ENCODE assay signal across 7 mouse cellular contexts in the genomic region with DNA sequence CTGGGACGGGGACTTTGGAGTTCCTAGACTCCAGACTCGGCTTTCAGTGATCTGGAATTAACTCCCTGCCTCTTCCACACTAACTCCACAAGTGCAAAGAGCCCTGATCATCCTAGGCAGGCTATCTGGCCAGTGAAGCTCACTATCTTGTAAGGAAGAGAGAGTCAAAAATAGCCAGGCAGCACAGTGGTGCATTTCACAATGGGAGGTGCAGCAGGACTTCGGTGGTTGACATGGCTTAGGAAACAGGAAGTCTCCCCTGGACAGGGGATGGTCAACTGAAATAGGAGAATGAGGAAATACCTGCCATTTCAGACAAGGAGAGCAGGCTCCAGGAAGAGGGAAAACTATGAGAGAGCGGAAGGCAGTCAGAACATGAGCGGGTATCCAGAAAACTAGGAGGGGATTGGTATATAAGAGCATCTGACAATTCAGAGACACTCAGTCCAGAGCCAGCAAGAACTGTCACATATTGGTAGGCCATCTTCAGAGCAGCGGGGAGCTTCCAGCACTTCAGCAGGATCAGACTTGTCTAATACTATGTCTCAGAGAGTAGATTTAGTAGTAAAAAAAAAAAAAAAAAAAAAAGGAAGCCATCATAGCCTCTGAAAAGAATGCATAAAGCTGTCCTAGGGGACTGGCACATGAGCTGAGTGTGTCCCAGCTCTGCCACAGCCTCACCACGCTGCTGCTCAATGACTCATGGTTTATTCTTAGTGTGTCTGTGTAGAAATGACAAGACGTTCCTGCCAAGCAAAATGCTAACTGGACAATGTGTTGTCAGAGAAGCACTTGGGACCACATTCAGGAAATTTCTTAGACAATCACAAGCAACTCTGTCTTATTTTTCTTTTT.
DNase-seq lines count a peak whose midpoint lies in the region; ATAC-seq lines count a peak whose summit lies in the region.

No protein-coding gene starts in this region.

- no peaks in the 10 kb centered on the region for H3K4me1 ChIP-seq in forebrain, embryonic 13.5 days
- H3K4me1 ChIP-seq in intestine, embryonic 16.5 days (ENCODE audit: control insufficient read depth, insufficient read depth, low read length) = no peaks in the 10 kb centered on the region

- peak; percentile 51 for ATAC-seq in common myeloid progenitor, adult 5-6 weeks (replicated peaks; ENCODE audit: low read depth, poor library complexity, severe bottlenecking)
- no peak for ATAC-seq in forebrain, embryonic 13.5 days
- ATAC-seq in intestine, embryonic 16.5 days = no peak

- H3K27ac ChIP-seq in forebrain, embryonic 13.5 days = no peak overlapping the region
- H3K27ac ChIP-seq in intestine, embryonic 16.5 days (ENCODE audit: low read length) = no peak overlapping the region

- H3K4me3 ChIP-seq in forebrain, embryonic 13.5 days = no peak overlapping the region
- no peak overlapping the region for H3K4me3 ChIP-seq in intestine, embryonic 16.5 days (ENCODE audit: low read length)

- H3K9me3 ChIP-seq in forebrain, embryonic 13.5 days (replicated peaks) = no peaks in the 10 kb centered on the region
- H3K9me3 ChIP-seq in intestine, embryonic 16.5 days (ENCODE audit: control insufficient read depth, low read length) = no peaks in the 10 kb centered on the region

- H3K4me2 ChIP-seq in forebrain, embryonic 13.5 days = no peak overlapping the region
- no peak overlapping the region for H3K4me2 ChIP-seq in intestine, embryonic 16.5 days (ENCODE audit: low read depth, low read length)

- WGBS in forebrain, embryonic 13.5 days = 86% methylated on average over 8 of the region's 8 CpGs
- 82% methylated on average over 8 of the region's 8 CpGs for WGBS in intestine, embryonic 16.5 days

- peak; percentile 16 for DNase-seq in urinary bladder, postnatal 14 days (ENCODE audit: low spot score)
- no peak for DNase-seq in urinary bladder, postnatal 4 days (ENCODE audit: low spot score in 2 of 2)
- DNase-seq in heart, postnatal 36 days = peak; percentile 12 to 48
- DNase-seq in kidney, postnatal 36 days = no peak

- H3K27me3 ChIP-seq in forebrain, embryonic 13.5 days = no peaks in the 10 kb centered on the region
- no peaks in the 10 kb centered on the region for H3K27me3 ChIP-seq in intestine, embryonic 16.5 days (replicated peaks; ENCODE audit: control insufficient read depth, insufficient read depth, low read length)

- H3K36me3 ChIP-seq in forebrain, embryonic 13.5 days (ENCODE audit: poor library complexity, severe bottlenecking) = no peaks in the 10 kb centered on the region
- H3K36me3 ChIP-seq in intestine, embryonic 16.5 days (ENCODE audit: control insufficient read depth, insufficient read depth, low read length) = no peaks in the 10 kb centered on the region

- H3K9ac ChIP-seq in forebrain, embryonic 13.5 days = no peak overlapping the region
- no peak overlapping the region for H3K9ac ChIP-seq in intestine, embryonic 16.5 days (ENCODE audit: low read depth, low read length)

- intact Hi-C loops in heart, postnatal 36 days (cut with DNase I) = loop anchor here (5.0 kb wide), 2 partner anchors 44 to 309 kb away; no protein-coding TSS in a partner anchor

Comparison
In these comparisons a context has a peak if more than half of its experiments do, and no peak if none do; other contexts are left out.
1. DNase-seq: peak in urinary bladder, postnatal 14 days (single experiment) and heart, postnatal 36 days (2 of 2); none in urinary bladder, postnatal 4 days (0 of 2) and kidney, postnatal 36 days (0 of 2).